Mouse (Mus musculus): ENCODE results near the gene Serinc4. TPM values are rescaled to one million over a fixed set of nuclear protein-coding genes. Genes with fewer than 3 reads are reported as not detected.

Gene Serinc4
- 0.18 TPM for polyA plus RNA-seq (2017; shearing (Covaris generic))

DNA sequence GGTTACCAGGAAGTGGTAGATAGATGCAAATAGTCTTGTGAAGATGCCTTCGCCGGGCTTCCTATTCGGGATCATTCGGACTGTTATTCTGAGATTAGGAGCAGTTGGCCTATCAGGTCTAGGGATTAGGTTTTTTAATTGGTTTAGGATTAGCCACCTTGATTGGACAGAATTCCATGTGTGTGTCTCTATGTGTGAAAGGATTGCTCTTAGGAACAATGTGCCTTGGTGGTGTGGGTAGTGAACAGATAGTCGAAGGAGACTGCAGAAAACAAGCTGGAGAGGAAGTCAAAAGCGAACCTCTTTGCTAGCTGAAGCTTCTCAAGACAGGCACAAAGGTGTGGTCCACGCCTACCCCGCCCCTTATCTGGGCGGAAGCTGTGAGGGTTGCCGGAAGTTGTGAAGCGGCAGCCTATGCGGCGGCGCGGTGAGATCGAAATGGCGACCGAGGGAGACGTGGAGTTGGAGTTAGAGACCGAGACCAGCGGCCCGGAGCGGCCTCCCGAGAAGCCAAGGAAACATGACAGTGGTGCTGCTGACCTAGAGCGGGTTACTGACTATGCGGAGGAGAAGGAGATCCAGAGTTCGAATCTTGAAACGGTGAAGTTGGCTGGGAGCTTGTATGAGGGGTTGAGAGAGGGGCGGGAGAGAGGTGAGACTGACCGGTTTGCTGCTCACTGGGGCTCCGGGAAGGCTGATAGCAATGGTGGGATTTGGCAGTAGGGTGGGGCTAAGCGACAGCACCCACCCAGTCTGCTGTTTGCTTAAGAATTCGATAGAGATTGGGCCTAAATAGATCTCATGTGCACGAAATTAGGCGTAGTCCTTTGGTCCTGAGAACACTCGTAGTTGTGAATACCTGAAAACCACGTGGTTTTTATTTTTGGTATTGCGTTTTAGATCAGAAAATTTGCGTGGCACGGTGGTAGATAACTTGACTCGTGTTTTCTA is at the start of gene Serinc4:
Serinc4 (minus strand) TSS at position 90 of the 951 bp plus-strand sequence.

DNA sequence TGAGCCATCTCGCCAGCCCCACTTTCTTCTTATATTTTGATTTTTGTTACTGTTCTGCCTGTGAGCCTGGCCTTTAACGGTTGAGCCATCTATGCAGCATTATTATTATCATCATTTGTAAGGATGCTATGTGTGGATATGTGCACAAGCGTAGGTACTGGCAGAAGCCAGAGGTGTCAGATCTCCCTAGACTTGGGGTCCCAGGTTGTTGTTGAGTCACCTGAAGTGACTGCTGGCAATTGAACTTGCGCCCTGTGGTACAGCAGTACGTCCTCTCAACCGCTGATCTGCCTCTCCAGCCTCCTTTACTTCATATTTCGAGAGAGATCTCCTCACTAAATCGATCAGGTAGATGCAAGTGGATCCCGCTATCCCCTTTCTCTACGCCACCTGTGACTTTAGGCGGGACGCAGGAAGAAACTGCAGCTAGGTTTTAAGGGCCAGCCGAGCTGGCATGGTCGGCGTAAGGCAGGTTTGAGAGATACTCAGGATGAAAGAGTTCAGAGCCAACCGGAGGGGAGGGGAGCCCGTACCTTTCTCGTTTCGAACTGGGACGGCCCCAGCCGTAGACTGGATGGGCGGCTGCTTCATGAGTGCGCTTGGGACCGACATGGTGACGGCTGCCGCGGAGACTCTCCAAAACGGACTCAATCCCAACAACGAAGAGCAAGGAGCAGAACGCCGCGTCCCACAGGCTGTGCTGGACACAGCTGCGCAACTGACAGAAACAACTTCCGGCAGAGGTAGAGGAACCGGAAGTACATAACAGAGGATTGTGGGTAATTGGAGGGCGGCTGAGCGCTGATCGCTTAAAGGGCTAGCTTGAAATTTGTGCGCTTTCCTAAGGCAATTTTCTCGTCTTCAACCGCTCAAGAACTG is 17.0 kb upstream of the Serinc4 start, which contains the start of gene Mfap1b:
Mfap1b (minus strand) TSS at position 767 of the 879 bp plus-strand sequence.

DNA sequence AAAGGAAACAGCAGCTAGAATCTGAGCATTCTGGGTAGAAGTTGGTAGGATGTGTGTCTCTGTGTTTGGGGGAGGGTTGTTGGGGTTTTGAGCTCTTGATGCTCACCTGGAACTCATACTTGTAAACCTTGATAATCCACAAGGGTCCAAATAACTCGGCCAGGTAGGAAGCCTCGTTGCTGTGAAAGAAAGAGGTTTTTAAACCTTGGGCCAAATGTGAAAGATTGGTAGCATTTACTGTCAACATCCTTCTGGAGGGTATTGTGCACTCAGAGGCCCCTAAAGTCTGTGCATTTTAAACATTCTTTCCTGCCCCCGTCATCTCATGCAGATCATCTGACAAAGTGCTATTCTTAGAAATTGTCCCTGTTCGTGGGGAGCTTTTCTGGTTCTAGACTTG is 3.6 kb downstream of the Serinc4 start, which contains the start of gene Hypk:
Hypk (plus strand) TSS at position 301 of the 400 bp plus-strand sequence.

DNA sequence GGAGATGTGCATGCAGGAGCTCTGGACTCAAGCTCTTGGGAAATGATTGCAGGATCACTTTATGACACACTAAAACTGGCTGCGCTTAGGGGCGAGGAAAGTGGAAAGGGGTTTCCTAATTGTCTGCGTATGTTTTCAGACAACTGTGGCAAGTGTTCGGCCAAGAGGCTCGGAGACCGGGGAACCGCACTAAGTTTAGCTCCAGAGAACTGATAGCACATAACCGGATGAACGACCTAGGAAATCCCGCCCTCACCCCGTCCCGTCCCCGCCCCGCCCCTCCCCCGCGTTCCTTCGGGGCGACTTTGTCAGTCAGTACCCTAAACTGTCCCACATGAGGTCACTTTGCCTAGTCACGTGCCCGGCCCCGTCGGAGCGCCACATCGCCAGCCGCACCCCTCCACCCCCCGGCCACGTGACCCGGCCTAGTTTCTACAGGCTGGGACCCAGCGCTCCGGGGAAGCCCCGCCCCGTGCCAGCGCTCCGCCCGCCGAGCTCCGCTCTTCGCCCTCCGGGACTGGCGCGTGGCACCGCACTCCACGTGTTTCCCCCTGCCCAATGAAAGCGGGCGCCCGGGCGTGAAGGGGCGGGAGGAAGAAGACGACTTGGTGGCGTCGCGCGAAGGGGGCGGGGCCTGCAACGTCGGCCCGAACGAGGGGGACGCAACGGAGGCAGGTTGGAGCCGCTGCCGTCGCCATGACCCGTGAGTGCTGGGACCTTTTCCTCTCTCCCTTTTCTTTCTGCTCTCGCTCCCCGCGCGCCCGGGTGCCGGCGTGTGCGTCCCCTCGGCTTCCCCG is 7.6 kb downstream of the Serinc4 start, which contains the start of gene Serf2:
Serf2 (plus strand) TSS at position 457 of the 797 bp plus-strand sequence.

DNA sequence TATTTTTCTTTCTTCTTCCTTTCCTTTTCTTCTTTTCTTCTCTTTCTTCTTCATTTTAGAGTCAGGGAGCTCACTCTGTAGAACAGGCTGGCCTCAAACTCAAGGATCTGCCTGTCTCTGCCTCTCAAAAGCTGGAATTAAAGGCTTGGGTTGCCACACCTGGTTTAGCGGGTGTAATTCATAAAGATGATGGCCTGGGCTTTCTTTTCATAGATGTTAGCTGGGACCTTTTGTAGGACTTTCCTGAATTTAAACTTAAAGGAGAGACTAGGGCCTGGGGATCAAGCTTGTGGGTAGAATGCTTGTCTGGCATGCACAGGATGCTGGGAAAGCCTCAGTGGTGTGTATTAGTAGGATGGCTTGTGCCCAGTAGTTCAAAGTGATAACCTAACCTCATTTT is 12.4 kb downstream of the Serinc4 start, which contains the start of gene Ell3:
Ell3 (minus strand) TSS at position 101 of the 400 bp plus-strand sequence.

DNA sequence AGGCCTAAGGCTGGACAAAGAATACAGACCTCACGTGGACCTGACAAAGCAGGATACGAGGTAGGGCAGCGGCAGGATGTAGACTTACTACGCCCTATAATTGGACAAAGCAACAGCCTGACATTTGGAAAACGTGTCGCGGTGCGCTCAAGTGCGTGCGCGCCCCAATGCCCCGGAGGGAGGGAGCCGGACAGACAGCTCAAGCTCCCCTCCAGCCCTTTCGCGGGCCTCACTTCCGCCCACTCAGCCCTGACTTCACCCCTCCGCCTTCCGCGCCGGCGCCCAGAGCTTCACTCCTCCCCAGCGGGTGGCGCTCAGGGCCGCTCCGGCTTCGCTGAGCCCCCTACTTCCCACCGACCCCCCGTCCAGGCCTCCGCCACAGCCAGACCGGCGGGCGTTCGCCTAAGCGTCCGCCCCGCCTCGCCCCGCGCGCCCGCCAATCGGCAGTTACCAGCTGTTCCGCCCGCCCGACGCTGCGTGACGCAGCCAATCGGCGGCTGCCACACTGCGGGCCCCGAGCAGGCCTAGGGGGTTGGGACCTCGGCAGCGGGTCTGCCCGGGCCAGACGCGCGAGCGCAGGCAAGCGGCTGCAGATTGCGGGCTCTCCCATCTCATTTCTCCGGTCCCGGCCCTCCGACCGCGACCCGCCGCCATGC is 43.1 kb downstream of the Serinc4 start, which contains the start of the genes Pdia3 and Catsper2:
Pdia3 (plus strand) TSS at position 389 of the 656 bp plus-strand sequence.
Catsper2 (minus strand) TSS at position 406 of the 656 bp plus-strand sequence.

Other genes with a start within 250 kb of the Serinc4 start
- 49.5 TPM for gene Trp53bp1, start 185.4 kb downstream of the Serinc4 start, polyA plus RNA-seq (2017; shearing (Covaris generic))
- not detected for gene Map1a, start 167.2 kb downstream of the Serinc4 start, polyA plus RNA-seq (2017; shearing (Covaris generic))
- 10.8 TPM for gene Ppip5k1, start 101.4 kb downstream of the Serinc4 start, polyA plus RNA-seq (2017; shearing (Covaris generic))
- not detected for gene Ckmt1, start 99.1 kb downstream of the Serinc4 start, polyA plus RNA-seq (2017; shearing (Covaris generic))
- 0.13 TPM for gene Strc, start 69.6 kb downstream of the Serinc4 start, polyA plus RNA-seq (2017; shearing (Covaris generic))
- 673 TPM for gene Pdia3, start 43.0 kb downstream of the Serinc4 start, polyA plus RNA-seq (2017; shearing (Covaris generic))
- 3.7 TPM for gene Catsper2, start 43.0 kb downstream of the Serinc4 start, polyA plus RNA-seq (2017; shearing (Covaris generic))
- 0.77 TPM for gene Ell3, start 12.5 kb downstream of the Serinc4 start, polyA plus RNA-seq (2017; shearing (Covaris generic))
- gene Serf2, start 7.6 kb downstream of the Serinc4 start, polyA plus RNA-seq (2017; shearing (Covaris generic)) = 459 TPM
- gene Hypk, start 3.5 kb downstream of the Serinc4 start, polyA plus RNA-seq (2017; shearing (Covaris generic)) = 180 TPM
- 82.7 TPM for gene Mfap1b, start 17.3 kb upstream of the Serinc4 start, polyA plus RNA-seq (2017; shearing (Covaris generic))
- gene Mfap1a, start 49.9 kb upstream of the Serinc4 start, polyA plus RNA-seq (2017; shearing (Covaris generic)) = 31.2 TPM
- 6.4 TPM for gene Wdr76, start 49.9 kb upstream of the Serinc4 start, polyA plus RNA-seq (2017; shearing (Covaris generic))

Data from CD4-positive, CD25-positive, alpha-beta regulatory T cell (primary cell).